Mouse (Mus musculus): ENCODE measurements at regions not wholly inside any gene's neighbourhood (a gene's known extent, or its start where the extent isn't known, plus 50 kb on each side); places are given as distances from the start of the nearest gene placed in this dataset.

DNA sequence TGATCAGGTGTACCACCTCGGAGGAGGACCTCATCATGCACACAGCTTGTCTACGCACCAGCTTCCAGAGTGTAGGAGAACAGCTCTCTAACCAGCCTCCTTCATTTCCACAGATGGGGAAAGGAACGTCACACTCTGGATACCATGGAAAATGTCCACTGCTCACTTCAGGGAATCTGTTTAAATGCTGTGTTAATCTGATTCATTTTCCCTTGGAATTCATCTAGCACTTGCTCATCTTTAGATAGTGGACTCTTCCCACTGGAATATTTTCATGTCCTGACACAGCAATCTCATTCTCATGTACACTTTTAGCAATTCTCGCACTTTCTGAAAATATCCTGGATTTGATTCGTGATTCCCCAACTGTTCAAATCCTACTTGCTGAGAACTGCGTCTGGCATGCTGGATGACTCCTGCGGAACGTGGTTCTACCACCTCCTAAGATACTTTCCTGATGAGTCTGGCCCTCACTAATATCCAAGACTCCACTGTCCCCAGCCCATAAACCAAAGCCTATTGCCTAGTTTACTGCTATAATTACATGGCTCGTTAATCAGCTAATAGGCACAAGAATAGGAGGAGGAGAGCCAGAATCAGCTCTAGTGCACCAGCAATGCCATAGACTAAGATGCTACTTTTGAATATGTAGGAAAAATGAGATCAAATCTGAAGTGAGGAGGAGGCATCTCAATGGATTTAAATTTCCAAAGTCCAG is 56.0 kb upstream of the Bdnf start:
- no peak overlapping the region for H3K9ac ChIP-seq
- no peaks in the 10 kb centered on the region for H3K36me3 ChIP-seq
- peaks cover 6% of the 10 kb centered on the region for H3K4me1 ChIP-seq (replicated peaks)
- no peaks in the 10 kb centered on the region for H3K9me3 ChIP-seq
- no peak overlapping the region for H3K27ac ChIP-seq (replicated peaks)
- no peak for ATAC-seq (ENCODE audit: low FRiP score, low read depth)
- H3K4me3 ChIP-seq: no peak overlapping the region
- H3K4me2 ChIP-seq: no peak overlapping the region
- no peaks in the 10 kb centered on the region for H3K27me3 ChIP-seq
- 82% methylated on average over 9 of the region's 9 CpGs for WGBS

DNA sequence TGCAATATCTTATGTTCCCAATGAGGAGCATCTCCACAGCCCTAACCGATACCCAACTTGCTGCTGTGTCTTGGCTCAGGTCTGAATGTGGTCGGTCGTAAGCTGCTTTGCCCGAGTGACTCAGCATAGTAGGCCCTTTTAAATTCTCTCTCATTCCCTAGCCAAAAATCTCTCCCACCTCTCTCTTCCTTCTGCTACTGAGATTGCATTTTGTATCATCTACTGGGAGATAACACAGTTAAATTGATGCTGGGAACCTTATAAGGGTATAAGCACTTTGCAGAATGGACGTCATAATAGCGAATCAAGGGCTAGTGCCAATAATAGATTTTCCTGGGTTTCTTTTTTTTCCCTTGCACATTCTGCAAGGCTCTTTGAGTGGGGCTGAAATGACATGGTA is 54.8 kb upstream of the Bdnf start:
- H3K4me3 ChIP-seq: no peak overlapping the region
- no peak for ATAC-seq (ENCODE audit: low FRiP score, low read depth)
- 92% methylated on average over 6 of the region's 6 CpGs for WGBS

DNA sequence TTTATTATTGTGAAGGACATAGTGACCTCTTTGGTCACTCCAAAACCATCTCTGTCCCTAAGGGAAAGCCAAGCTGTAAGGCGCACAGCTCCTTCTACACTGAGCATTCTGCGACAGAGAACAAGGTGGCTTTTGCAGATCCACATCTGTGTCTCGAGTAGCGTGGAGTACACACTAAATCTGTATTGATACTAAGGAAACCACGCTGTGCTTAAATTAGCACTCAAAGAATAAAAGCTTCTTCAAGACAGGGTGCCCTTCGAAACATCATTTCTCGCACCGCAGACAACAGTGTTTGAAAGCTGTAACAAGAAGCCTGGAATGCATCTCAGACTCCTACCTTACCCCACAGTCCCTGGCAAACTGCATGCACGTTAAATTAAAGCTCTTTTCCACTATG is 52.9 kb upstream of the Bdnf start:
- H3K4me3 ChIP-seq: no peak overlapping the region
- no peak overlapping the region for H3K9ac ChIP-seq
- no peaks in the 10 kb centered on the region for H3K27me3 ChIP-seq
- peaks cover 6% of the 10 kb centered on the region for H3K4me1 ChIP-seq (replicated peaks)
- no peak for ATAC-seq (ENCODE audit: low FRiP score, low read depth)
- no peak overlapping the region for H3K4me2 ChIP-seq
- WGBS: 39% methylated on average over 9 of the region's 9 CpGs
- H3K9me3 ChIP-seq: no peaks in the 10 kb centered on the region
- H3K27ac ChIP-seq (replicated peaks): no peak overlapping the region
- H3K36me3 ChIP-seq: no peaks in the 10 kb centered on the region

More for the DNA sequence above, 54.8 kb upstream of the Bdnf start:
- Histone ChIP-seq H3K36me3 (no peaks in the 10 kb centered on the region), H3K4me2 (no peak overlapping the region), H3K9ac (no peak overlapping the region), H3K27me3 (no peaks in the 10 kb centered on the region), H3K9me3 (no peaks in the 10 kb centered on the region), H3K4me1 (replicated peaks) (peaks cover 6% of the 10 kb centered on the region), H3K27ac (replicated peaks) (no peak overlapping the region)

Data from hindbrain, embryonic 15.5 days (tissue).